Mouse (Mus musculus) myocyte (in vitro differentiated cells): ENCODE results near the gene Hoxb4.

Source experiments
- CEBPB ChIP-seq: IDR thresholded peaks from 2 replicates; pipeline ENCODE4 v1.6.1; 2011; ENCODE audit warnings: mild to moderate bottlenecking, moderate library complexity; ENCODE audit not compliant: poor library complexity, insufficient read depth, severe bottlenecking
- E2F4 ChIP-seq: IDR thresholded peaks from one replicate; pipeline ENCODE4 v1.6.1; 2011; ENCODE audit warnings: mild to moderate bottlenecking, control low read depth, moderate library complexity; ENCODE audit not compliant: insufficient read depth
- MAX ChIP-seq: IDR thresholded peaks from one replicate; pipeline ENCODE4 v1.6.1; 2011; ENCODE audit warnings: low read depth, mild to moderate bottlenecking, control low read depth
- MYOD1 ChIP-seq, 3 experiments: IDR thresholded peaks; one replicate each; pipeline ENCODE4 v1.6.1; 2011; ENCODE audit warnings: control low read depth in 2 of 3, low read depth in 2 of 3, mild to moderate bottlenecking in 2 of 3, moderate library complexity in 1 of 3; ENCODE audit not compliant: insufficient read length in 2 of 3, control insufficient read depth in 1 of 3
- MYOG ChIP-seq, 3 experiments: IDR thresholded peaks; one replicate each; pipeline ENCODE4 v1.6.1; 2011; ENCODE audit warnings: control low read depth in 2 of 3, low read depth in 2 of 3, mild to moderate bottlenecking in 2 of 3; ENCODE audit not compliant: insufficient read length in 2 of 3, control insufficient read depth in 1 of 3, insufficient read depth in 1 of 3
- POLR2A ChIP-seq: IDR thresholded peaks from one replicate; pipeline ENCODE4 v1.6.1; 2011; ENCODE audit warnings: low read depth, mild to moderate bottlenecking, control low read depth, moderate library complexity; ENCODE audit not compliant: insufficient read length
- POLR2AphosphoS2 ChIP-seq: IDR thresholded peaks from one replicate; pipeline ENCODE4 v1.6.1; 2011; ENCODE audit warnings: low read depth, control low read depth; ENCODE audit not compliant: insufficient read length
- REST ChIP-seq: IDR thresholded peaks from one replicate; pipeline ENCODE4 v1.6.1; 2011; ENCODE audit warnings: mild to moderate bottlenecking, control low read depth, moderate library complexity; ENCODE audit not compliant: insufficient read depth, insufficient read length
- SRF ChIP-seq: IDR thresholded peaks from one replicate; pipeline ENCODE4 v1.6.1; 2011; ENCODE audit warnings: low read depth; ENCODE audit not compliant: control insufficient read depth, insufficient read length
- TCF12 ChIP-seq: IDR thresholded peaks from one replicate; pipeline ENCODE4 v1.6.1; 2011; ENCODE audit warnings: mild to moderate bottlenecking, control low read depth; ENCODE audit not compliant: poor library complexity, insufficient read depth, severe bottlenecking
- TCF3 ChIP-seq: IDR thresholded peaks from one replicate; pipeline ENCODE4 v1.6.1; 2011; ENCODE audit warnings: low read depth, control low read depth; ENCODE audit not compliant: insufficient read length
- USF1 ChIP-seq: IDR thresholded peaks from one replicate; pipeline ENCODE4 v1.6.1; 2011; ENCODE audit warnings: low read depth, mild to moderate bottlenecking, control low read depth, moderate library complexity

DNA sequence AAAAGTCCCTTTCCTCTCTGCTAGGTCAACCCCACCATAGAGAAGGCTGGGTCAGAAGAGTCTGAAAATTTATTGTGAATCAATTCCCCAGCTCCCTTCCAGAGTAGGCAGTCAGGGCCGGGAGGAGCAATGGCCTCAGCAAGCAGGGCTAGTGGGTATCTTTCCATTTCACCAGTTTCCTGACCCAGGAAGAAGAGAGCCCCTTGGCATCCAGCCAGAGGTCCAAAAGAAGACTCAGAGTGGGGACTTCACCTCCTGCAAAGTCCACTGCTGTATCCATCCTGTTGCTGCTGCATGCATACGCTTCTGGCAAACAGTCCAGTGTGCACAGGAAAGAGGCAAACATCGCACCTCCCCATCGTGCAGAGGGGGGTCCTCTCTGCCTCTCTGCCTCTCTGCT, 42.2 kb upstream of the Hoxb4 start:
- no peak for TF ChIP-seq E2F4
- TF ChIP-seq CEBPB = no peak
- no peak for TF ChIP-seq MAX
- TF ChIP-seq POLR2A = no peak
- TF ChIP-seq REST = no peak
- TF ChIP-seq USF1 = no peak
- no peak for TF ChIP-seq MYOD1 (IDR thresholded peaks at IDR 0.05; ENCODE audit: control insufficient read depth in 1 of 3, insufficient read length in 2 of 3, low read depth in 2 of 3)
- TF ChIP-seq TCF12 = no peak
- no peak for TF ChIP-seq MYOG (IDR thresholded peaks at IDR 0.05; ENCODE audit: control insufficient read depth in 1 of 3, insufficient read depth in 1 of 3, insufficient read length in 2 of 3, low read depth in 2 of 3)
- TF ChIP-seq TCF3 = no peak
- TF ChIP-seq POLR2AphosphoS2 = no peak
- TF ChIP-seq SRF = no peak
